Mouse (Mus musculus): Measurements from ENCODE around the gene Dok7.
A peak's percentile ranks its signal among the peaks of the same experiment; 100 is the strongest.

Gene Dok7

DNA sequence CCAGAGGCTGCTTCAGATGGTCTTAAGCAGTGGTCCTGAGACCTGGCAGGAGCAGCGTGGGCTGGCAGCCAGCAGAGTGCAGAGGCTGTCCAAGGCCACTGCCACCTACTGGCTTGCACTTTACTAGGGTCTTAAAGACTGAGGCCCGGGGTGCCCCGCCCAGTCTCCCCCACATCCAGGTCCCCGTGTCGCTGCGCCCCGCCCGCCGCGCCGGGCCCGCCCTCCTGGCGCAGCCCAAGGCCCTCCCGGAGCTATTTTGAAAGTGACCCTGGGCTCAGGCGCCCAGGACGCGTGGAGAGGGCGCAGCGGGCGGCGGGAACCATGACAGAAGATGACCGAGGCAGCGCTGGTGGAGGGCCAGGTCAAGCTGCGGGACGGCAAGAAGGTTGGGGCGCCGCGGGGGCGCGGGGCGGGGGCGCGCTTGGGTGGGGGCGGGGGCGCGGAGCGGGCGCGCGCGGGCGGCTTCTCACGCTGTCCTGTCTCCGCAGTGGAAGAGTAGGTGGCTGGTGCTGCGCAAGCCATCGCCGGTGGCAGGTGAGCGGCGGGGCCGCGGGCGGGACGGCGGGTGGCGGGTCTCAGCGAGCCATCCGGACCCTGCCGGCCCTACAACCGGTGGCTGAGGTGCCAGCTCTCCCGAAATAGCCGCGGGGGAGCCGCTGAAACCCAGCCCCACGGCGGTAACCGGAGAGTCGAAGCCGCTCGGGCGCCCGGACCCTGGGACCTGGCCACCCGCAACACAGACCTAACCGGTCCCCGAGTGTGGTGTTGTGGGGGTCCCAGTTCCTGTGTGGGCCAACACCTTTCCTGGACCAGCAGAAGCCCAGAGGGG lies at the start of gene Dok7:
Gene Dok7, plus strand, starts transcription at position 163 of the 829 bp plus-strand sequence.
- no peak for DNase-seq (ENCODE audit: low spot score in 2 of 2)

GRCm38 (mm10) chr5:35009163-35009562 lies 47.4 kb upstream of the Dok7 start:
- DNase-seq (ENCODE audit: low spot score in 2 of 2) = no peak

DNA sequence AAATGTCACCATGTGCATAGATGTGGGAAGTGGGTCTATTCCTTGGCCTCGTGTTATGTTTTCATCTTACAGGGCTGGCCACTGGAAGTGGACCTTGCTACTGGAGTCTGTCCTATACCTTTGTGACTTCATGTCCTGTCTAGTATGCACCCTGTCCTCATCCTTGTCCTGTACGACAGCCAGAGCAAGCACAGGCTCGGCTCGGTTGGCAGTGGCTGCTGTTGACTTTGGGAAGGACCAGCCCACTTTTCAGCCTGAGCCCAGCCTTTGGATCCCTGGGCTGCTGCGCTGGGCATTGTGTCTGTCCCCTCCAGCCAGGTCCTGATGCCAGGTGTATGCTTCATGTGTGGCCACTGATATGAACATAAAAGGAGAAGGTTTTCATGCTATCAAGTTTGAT lies 45.9 kb upstream of the Dok7 start:
- no peak for DNase-seq (ENCODE audit: low spot score in 2 of 2)

- no peak for DNase-seq (ENCODE audit: low spot score in 2 of 2)
Observed at GRCm38 (mm10) chr5:35011156-35011923, 45.2 kb upstream of the Dok7 start.

DNA sequence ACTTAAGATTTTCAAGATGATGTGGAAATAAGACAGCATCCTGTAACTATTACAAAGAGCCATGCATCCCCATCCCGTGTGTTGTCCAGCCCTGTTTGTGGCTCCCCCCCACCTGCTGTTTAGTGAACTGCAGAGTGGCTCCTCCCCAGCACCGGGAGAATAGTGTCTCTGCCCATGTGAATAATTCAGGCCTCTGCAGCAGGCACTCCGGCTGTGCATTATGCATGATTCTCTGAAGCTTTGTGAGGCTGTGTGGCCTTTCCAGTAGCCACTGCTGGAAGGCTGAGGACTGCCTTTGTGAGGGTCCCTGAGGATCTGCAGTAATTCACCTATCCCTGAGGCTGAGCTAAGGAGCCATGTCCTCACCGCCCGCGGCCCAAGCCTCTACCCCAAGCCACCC lies 42.5 kb upstream of the Dok7 start:
- no peak for DNase-seq (ENCODE audit: low spot score in 2 of 2)

DNA sequence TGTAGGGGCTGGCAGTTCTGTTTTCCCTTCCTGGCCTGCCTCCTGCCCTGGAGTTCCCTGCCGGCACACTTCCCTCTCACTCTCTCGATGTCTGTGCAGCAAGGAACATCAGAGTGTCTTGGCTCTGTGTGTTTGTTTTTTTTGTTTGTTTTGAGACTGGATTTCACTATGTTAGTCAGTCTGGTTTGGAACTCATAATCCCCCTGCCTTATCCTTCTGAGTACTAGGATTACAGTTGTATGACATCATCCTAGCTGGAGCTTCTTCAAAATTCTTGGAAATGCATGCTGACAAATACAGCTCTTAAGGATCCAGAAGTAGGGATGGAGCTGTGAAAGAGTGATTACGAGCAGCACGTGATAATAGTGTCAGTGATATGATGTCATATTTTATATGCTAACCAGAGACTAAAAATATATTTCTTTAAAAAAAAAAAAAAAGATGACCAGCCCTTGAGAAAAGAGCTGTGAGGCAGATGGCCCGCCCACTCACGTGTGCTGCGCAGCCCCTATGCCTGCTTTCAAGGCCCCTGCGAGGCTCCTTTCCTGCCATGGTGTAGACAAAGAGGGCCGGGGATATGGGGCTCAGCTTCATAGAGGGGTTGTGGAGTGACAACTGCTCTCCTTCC lies 36.8 kb upstream of the Dok7 start:
- DNase-seq (ENCODE audit: low spot score in 2 of 2) = no peak

DNA sequence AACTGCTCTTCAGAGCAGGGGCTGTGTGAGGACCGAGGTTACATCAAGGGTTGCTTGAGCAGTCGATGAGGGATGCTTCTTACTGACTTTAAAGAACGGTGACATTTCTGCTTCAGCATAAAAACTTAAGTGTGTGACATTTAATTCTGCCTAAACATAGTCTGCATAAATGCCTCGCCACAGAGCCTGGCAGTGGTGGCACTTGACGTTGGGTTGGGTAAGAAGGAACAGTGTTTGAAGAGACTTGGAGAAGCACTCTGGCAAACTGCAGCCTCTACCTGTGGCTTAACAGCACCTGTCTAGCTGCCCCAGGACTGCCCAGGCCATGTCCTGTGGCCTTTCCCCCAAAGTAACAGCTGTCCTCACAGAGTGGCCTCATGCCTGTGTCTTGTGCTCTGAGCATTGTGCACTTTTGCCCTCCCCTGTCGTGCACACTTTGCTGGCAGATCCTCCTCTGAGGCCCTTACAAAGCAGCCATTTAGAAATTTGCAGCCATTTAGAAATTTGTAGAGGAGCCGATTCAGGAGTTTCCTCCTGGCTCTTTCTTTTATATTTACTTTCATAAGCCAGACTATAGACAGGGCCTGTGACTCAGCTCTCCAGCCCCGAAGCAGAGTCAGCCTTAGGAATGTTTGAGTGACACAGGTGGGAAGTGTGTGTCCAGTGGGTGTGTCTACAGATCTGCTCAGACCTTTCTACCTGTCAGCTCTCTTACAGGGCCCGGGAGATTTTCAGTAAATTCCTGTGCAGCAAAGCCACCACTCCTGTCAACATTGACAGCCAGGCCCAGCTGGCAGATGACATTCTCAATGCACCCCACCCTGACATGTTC lies 35.9 kb upstream of the Dok7 start:
- DNase-seq (ENCODE audit: low spot score in 2 of 2) = no peak

DNA sequence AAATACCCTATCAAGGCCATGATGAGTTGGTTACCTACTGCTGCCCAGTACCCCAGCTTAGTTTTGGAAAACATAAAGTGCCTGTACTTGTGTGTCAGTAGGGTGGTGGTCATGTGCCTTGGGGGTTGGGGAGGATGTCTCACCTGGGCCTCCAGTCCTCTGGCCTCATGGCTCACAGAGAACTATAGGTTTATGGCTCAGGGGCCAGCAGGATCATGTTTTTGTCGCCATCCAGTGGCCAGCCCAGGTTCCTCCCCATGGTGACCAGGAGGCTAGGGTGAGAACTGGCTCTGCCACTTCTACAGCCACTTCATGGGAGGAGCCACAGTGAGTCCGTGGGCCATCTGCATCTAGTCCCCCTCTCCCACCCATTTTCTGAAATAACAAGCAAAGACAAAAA lies 31.6 kb upstream of the Dok7 start:
- DNase-seq (ENCODE audit: low spot score in 2 of 2) = no peak

- DNase-seq (ENCODE audit: low spot score in 2 of 2) = no peak
Observed at GRCm38 (mm10) chr5:35029303-35029702, 27.3 kb upstream of the Dok7 start.

DNA sequence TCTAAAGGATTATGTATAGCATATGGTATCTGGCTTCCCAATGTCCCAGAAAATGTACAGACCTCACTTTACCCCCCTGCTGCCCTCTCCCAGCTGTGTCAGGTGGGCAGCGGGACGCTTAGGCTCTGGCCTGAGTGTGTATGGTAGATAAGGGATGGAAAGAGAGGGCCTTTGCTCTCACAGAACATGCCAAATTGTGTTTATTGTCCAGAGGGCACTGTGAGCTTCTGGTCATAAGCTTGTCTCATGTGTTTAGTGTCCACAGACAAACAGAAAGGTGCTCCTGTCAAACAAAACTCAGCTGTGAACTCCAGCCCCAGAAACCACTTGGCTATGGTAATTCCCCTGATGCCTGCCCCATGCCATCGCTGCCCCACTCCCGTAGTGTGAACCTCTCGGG lies 26.8 kb upstream of the Dok7 start:
- DNase-seq (ENCODE audit: low spot score in 2 of 2) = no peak

DNA sequence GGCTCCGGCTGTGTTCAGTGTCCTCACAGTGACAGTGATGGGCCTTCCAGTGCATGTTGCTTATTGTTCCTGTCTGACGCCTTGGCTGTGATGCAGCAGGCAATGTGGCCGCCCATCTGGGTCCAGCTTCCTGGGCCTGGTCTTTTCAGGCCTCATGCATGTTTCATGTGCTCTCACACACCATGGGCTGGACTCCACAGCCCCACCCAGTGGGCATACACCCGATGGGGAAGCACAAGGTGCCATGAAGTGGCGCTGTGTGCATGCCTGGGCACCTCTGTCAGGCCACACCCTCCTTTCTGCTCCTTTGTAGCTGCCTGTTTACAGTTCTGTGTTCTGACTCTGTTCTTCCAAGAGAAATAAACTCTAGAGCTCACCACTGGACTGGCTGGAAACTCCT lies 23.5 kb upstream of the Dok7 start:
- DNase-seq (ENCODE audit: low spot score in 2 of 2) = peak in 1 of 2 experiments; percentile 26

- DNase-seq (ENCODE audit: low spot score in 2 of 2) = no peak
Observed at GRCm38 (mm10) chr5:35033619-35034018, 22.9 kb upstream of the Dok7 start.

DNA sequence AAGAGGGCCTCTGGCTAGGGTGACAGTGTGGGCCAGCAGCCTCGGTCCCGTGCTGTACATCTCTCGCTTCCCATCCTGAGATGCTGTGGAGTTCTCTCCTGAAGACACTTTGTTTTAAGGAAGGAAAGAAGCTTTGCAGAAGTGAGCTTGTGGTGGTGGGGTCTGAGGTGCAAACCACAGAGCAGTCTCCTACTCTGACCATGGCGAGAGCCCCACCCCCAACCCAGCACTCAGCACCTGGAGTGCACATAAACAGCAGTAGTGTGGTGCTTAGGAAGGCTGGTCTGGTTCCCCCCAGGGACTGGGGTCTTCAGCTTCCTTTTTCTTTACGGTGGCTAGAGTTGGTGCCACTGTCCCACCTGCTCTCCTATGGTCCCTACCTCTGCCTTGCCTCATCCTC lies 21.4 kb upstream of the Dok7 start:
- DNase-seq (ENCODE audit: low spot score in 2 of 2) = no peak

GRCm38 (mm10) chr5:35035795-35036194 lies 20.8 kb upstream of the Dok7 start:
- DNase-seq (ENCODE audit: low spot score in 2 of 2) = no peak

DNA sequence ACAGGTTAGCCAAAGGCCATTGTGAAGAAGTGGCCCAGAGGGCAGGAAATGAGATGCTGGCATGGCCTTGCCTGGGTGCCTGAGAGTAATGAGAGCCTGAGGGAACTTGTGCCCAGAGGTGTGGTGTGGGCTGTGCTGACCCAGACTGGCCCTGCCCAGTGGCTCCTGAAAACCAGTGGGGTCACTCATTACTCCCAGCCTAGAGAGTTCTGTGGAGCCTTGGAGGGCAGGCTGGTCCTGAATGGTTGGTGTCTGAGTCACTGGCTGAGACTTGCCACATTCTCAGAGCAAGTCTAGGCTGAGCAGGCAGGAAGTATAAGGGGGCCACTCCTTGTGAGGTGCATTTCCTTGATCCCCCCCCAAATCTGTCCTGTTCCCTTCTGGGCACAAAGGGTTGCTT lies 19.1 kb upstream of the Dok7 start:
- DNase-seq (ENCODE audit: low spot score in 2 of 2) = no peak

GRCm38 (mm10) chr5:35041268-35041829 lies 15.2 kb upstream of the Dok7 start, which contains the start of gene Hgfac:
Hgfac (plus strand) TSS chr5:35041509.
- DNase-seq (ENCODE audit: low spot score in 2 of 2) = no peak

- DNase-seq (ENCODE audit: low spot score in 2 of 2) = peak in 1 of 2 experiments; percentile 29
Observed at GRCm38 (mm10) chr5:35042431-35043109, 14.0 kb upstream of the Dok7 start.

DNA sequence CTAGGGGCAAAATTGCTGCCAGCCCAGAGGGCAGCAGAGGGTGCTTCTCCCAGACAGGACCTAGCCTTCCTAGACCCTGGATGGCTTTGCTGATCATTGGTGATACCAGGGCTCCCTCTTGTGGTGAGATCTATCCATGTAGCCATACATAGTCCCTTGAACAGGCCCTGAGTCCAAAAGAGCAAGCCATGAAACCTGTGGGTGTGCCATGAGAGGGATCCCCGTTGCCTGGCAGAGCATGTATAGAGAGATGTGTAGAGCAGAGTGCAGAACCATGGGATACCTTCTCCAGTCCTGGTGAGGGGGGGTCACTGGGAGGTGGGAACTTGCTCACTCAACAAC lies 13.5 kb upstream of the Dok7 start:
- DNase-seq (ENCODE audit: low spot score in 2 of 2) = peak; percentile 52 to 61

- DNase-seq (ENCODE audit: low spot score in 2 of 2) = no peak
Observed at GRCm38 (mm10) chr5:35050541-35050940, 6.0 kb upstream of the Dok7 start.

GRCm38 (mm10) chr5:35054628-35055027 lies 1.9 kb upstream of the Dok7 start:
- DNase-seq (ENCODE audit: low spot score in 2 of 2) = peak in 1 of 2 experiments; percentile 25

DNA sequence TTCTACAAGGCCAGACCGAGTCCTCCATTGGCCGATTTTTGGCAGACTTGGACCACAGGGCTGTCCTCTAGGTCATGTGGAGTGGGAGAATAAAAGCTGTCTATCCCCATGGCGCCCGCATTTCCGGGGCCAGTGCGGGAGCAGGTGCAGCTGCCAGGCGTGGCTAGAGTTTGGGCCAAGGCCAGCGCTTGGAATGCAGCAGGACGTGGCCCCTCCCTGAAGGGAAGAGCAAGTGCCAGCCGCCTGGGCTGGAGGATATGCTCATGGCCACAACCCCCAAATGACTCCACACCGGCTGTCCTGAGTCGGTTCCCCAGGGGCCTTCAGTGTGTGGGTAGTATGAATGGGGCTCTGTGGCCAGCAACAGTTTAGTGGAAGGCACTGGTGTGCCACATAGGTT lies 1.5 kb upstream of the Dok7 start:
- DNase-seq (ENCODE audit: low spot score in 2 of 2) = no peak
